Mouse (Mus musculus): ENCODE measurements at regions not wholly inside any gene's neighbourhood (a gene's known extent, or its start where the extent isn't known, plus 50 kb on each side); places are given as distances from the start of the nearest gene placed in this dataset.

- TF ChIP-seq CTCF (IDR thresholded peaks at IDR 0.05; ENCODE audit: extremely low read depth, insufficient read depth, insufficient read length, insufficient replicate concordance) = no peak
- no peak for TF ChIP-seq POLR2A (IDR thresholded peaks at IDR 0.05; ENCODE audit: low read depth, low read length)
These were observed 153.2 kb upstream of the Pkdcc start for GRCm38 (mm10) chr17:83061843-83062242.

Measured in spleen, adult 2 months (tissue).